Mouse (Mus musculus) heart, adult 2 months (tissue): Measurements from ENCODE around the gene Taf9.

Experiments
- CTCF ChIP-seq: fragments of 200-600 bp; IDR thresholded peaks from 2 replicates; pipeline ENCODE4 v1.8.1; 2022; ENCODE audit warnings: antibody characterized with exemption, mild to moderate bottlenecking, moderate library complexity
- EP300 ChIP-seq: fragments of 200-500 bp; IDR thresholded peaks from 2 replicates; pipeline ENCODE4 v1.6.1; 2011; ENCODE audit warnings: low read depth, low read length, control low read depth; ENCODE audit not compliant: insufficient read depth

DNA sequence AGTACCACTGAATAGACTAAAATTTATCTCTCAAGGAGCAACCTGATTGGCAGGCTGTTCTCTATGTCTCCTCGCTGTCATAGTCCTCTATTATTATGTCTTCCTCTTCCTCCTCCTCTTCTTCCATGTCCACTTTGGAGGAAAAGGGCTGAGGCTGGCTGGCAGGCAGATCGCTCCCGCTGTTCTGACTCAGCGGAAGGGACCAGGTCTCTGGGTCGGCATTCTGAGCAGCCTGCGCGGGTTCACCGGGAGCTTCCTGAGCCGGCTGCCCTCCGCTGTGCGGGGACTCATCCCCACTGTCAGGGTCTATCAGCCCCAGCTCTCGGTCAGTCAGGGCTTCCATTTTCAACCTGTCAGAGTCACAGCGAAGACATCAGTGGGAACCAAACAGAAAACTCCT, 33.8 kb upstream of the Taf9 start:
- TF ChIP-seq CTCF (no peak), EP300 (no peak)
